Mouse (Mus musculus) liver, embryonic 14.5 days (tissue): Measurements from ENCODE around the gene Kpna6. TPM values are rescaled to one million over a fixed set of nuclear protein-coding genes. Genes with fewer than 3 reads are reported as not detected.

ENCODE experiments used
- ATAC-seq: fragments of 200-750 bp; cut with Nextera tagmentation; 2 replicates; pipeline ENCODE4 v1.8.0; 2017; ENCODE audit warnings: moderate number of reproducible peaks, mild to moderate bottlenecking, moderate library complexity; ENCODE audit not compliant: insufficient read depth
- DNase-seq, 3 experiments: peaks; one replicate each; pipeline ENCODE4 v3.0.0-alpha.2; 2012 to 2013; ENCODE audit warnings: low read depth in 3 of 3, low spot score in 3 of 3
- H3K27ac ChIP-seq: fragments of 300-500 bp; sonication (generic); 2 replicates; pipeline ENCODE4 v1.5.1; 2014; ENCODE audit warnings: moderate library complexity, mild to moderate bottlenecking, control low read depth, inconsistent platforms
- H3K27me3 ChIP-seq: fragments of 300-500 bp; sonication (generic); 2 replicates; pipeline ENCODE4 v1.6.1; 2014; ENCODE audit warnings: mild to moderate bottlenecking, low read length, moderate library complexity; ENCODE audit not compliant: control insufficient read depth, insufficient read depth
- H3K36me3 ChIP-seq: fragments of 300-500 bp; sonication (generic); replicated peaks from 2 replicates; pipeline ENCODE4 v1.6.1; 2014; ENCODE audit warnings: low read depth; ENCODE audit not compliant: control insufficient read depth, insufficient read depth
- H3K4me1 ChIP-seq, 2 experiments: fragments of 200-500 bp in 1 of 2; fragments of 300-500 bp in 1 of 2; sonication (generic) in 1 of 2; replicated peaks; 2 replicates each; pipeline ENCODE4 v1.6.1; 2012 to 2014; ENCODE audit warnings: antibody characterized with exemption in 1 of 2, inconsistent platforms in 1 of 2, low read length in 1 of 2; ENCODE audit not compliant: control insufficient read depth in 2 of 2, insufficient read depth in 2 of 2
- H3K4me2 ChIP-seq: fragments of 300-500 bp; sonication (generic); 2 replicates; pipeline ENCODE4 v1.6.1; 2014; ENCODE audit warnings: low read depth, mild to moderate bottlenecking, control low read depth, moderate library complexity
- H3K4me3 ChIP-seq, 2 experiments: fragments of 200-500 bp in 1 of 2; fragments of 300-500 bp in 1 of 2; sonication (generic) in 1 of 2; 2 replicates each; pipeline ENCODE4 v1.5.1; 2012 to 2014; ENCODE audit warnings: low read depth in 2 of 2, low read length in 2 of 2, mild to moderate bottlenecking in 2 of 2, control low read depth in 1 of 2, inconsistent platforms in 1 of 2, moderate library complexity in 1 of 2; ENCODE audit not compliant: insufficient read depth in 1 of 2
- H3K9ac ChIP-seq: fragments of 300-500 bp; sonication (generic); replicated peaks from 2 replicates; pipeline ENCODE4 v1.6.1; 2014; ENCODE audit warnings: mild to moderate bottlenecking, control low read depth, moderate library complexity
- H3K9me3 ChIP-seq: fragments of 300-500 bp; sonication (generic); 2 replicates; pipeline ENCODE4 v1.6.1; 2016; ENCODE audit warnings: low read length, mixed read lengths; ENCODE audit not compliant: control insufficient read depth
- CTCF ChIP-seq: IDR thresholded peaks from 2 replicates; pipeline ENCODE4 v1.5.1; 2016; ENCODE audit warnings: antibody characterized with exemption, low read depth, control low read depth
- EP300 ChIP-seq: IDR thresholded peaks from 2 replicates; pipeline ENCODE4 v1.6.1; 2016; ENCODE audit warnings: antibody characterized with exemption, low read depth
- WGBS: fragments of 180-500 bp; shearing (Covaris S2); extraction: QIAGEN DNeasy Blood & Tissue Kit; methylation state at CpG from one replicate; pipeline ENCODE4 v1.1.7; 2014; ENCODE audit not compliant: insufficient replicate concordance; 5-methylcytosine and 5-hydroxymethylcytosine counted together
- polyA plus RNA-seq, 2 experiments: library from polyadenylated mRNA; depleted of rRNA in 1 of 2; stranded (reverse) in 1 of 2; unstranded in 1 of 2; fragments of >200 nt; fragmentation: Nextera tagmentation in 1 of 2; extraction: Ambion mirVana in 1 of 2; gene quantifications; 2 replicates each; pipeline versions ENCODE4 v1.2.1 to v1.2.3; 2012 to 2014

Gene Kpna6
- polyA plus RNA-seq (2012; rRNA removed) (8.9 and 10.1 TPM in 2 replicates), polyA plus RNA-seq (2014; fragmentation: Nextera tagmentation; extraction: Ambion mirVana) (5.4 and 7.1 TPM in 2 replicates)

DNA sequence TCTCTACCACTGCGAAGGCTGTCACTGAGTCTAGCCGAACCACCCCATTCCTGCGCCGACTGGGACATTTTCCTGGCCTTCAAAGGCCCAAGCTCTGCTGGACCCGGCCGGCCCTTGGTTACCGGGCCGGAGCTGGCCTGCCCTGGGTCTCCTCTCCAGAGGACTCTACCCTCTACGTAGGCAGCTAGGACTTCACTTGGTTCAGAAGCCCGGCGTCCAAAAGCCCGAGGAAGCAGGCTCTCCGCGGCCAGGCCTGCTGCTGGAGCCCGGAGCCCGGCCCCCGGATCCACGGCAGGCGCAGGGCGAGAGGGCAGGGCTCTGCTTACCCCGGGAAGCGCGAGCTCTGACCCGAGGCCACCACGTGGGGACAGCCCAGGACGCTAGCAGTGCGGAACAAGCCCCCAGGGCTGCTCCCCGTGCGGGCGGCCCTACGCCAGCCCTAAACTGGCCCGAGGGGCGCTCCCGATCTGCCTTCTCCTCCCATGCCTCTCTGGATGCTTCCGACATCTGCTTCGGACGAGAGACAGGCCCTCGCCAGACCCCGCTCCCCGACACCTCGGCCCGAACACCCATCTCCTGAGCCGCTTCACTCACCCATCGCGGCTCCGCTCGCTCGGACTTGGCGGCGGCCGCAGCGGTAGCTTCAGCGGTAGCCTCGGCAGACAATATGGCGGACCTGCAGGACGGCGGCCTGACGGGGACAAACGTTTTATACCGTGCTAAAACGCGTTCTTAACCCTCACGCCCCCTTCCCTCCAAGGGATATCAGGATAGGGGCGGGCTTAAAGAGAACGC lies at the start of gene Kpna6:
Kpna6 (minus strand) TSS at position 685 of the 795 bp plus-strand sequence.
- H3K4me2 ChIP-seq = peak within 1 kb of the TSS; percentile 98
- peak within 1 kb of the TSS; percentile 90 for H3K4me3 ChIP-seq
- peak; percentile 81 for ATAC-seq
- WGBS = under 1% methylated on average over 65 of the region's 65 CpGs
- peak; percentile 70 to 74 (median 73) for DNase-seq
- peak within 1 kb of the TSS; percentile 45 for H3K27ac ChIP-seq
- peak within 1 kb of the TSS; percentile 78 for H3K9ac ChIP-seq
- H3K9me3 ChIP-seq = no peaks in the 10 kb centered on the region
- H3K4me1 ChIP-seq = peaks cover 9 to 13% of the 10 kb centered on the region in 2 experiments
- TF ChIP-seq CTCF (peak; percentile 22; the same call in 1 of the 2 replicates), EP300 (no peak)
- no peaks in the 10 kb centered on the region; the same call in 1 of the 2 replicates for H3K36me3 ChIP-seq
- no peaks in the 10 kb centered on the region for H3K27me3 ChIP-seq

GRCm38 (mm10) chr4:129716310-129716709 lies 43.7 kb upstream of the Kpna6 start:
- H3K4me3 ChIP-seq = no peak overlapping the region
- H3K9me3 ChIP-seq = no peaks in the 10 kb centered on the region
- H3K27ac ChIP-seq = no peak overlapping the region
- 86% methylated on average over 9 of the region's 9 CpGs for WGBS
- TF ChIP-seq EP300 = no peak
- no peak for TF ChIP-seq CTCF
- no peaks in the 10 kb centered on the region for H3K27me3 ChIP-seq
- peaks cover 71% of the 10 kb centered on the region for H3K36me3 ChIP-seq
- H3K4me1 ChIP-seq = no peaks in the 10 kb centered on the region
- ATAC-seq (no peak), DNase-seq (no peak)
- no peak overlapping the region for H3K4me2 ChIP-seq
- no peak overlapping the region for H3K9ac ChIP-seq

DNA sequence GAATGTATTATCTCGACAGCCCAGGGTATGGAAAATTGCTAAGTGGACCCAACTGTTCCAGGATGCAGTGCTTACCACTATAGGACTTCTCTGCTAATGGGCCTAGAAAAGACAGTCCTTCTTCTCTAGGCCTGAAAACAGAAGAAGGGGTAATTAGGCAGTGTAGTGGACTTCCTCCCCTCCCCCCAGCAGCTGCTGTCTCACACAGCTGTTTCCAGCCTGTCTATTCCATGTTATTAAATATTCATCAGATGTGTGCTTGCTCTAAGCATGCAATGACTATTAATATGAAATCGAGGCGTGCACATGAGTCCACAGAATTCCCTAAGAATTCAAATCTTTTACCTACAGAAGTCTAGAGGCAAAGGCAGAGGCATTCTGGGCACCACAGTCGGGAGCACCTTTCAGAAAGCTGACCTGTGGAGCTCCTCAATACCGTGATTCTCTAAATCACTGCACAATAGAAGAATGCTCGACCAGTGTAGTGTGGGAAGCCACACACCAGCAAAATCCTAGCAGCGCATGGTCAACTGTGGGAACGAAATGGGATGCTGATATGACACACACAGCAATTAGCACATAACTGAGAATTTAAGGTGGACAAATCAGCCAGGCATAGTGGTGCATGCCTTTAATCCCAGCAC lies 37.0 kb upstream of the Kpna6 start:
- TF ChIP-seq EP300 = no peak
- no peak for TF ChIP-seq CTCF
- H3K36me3 ChIP-seq = peaks cover 46% of the 10 kb centered on the region
- no peaks in the 10 kb centered on the region for H3K4me1 ChIP-seq
- no peak overlapping the region for H3K4me3 ChIP-seq
- H3K9me3 ChIP-seq = no peaks in the 10 kb centered on the region
- H3K4me2 ChIP-seq = no peak overlapping the region
- WGBS = 80% methylated on average over 8 of the region's 8 CpGs
- H3K27ac ChIP-seq = no peak overlapping the region
- no peaks in the 10 kb centered on the region for H3K27me3 ChIP-seq
- DNase-seq = no peak
- no peak for ATAC-seq
- H3K9ac ChIP-seq = no peak overlapping the region

DNA sequence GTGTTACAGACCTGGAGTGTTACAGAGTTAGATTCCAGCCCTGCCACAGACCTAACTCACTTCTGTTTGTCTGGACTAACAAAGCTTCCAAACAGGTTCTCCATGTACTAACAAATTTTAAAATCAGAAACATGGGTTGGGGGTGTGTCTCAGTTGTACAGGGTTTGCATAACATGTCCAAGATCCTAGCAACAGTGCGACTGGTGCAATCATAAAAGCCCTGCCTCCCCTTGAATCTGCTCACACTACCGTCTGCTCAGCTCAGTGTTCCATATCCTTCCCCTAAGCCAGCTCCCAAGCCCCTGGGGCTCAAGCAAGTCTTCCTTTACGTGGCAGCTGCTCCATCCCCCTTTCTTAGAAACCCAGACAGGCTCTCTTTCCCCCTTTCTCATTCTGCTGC lies 34.2 kb upstream of the Kpna6 start:
- no peak overlapping the region for H3K9ac ChIP-seq
- no peak overlapping the region for H3K4me2 ChIP-seq
- 86% methylated on average over 3 of the region's 3 CpGs for WGBS
- peaks cover 28% of the 10 kb centered on the region for H3K36me3 ChIP-seq
- H3K27ac ChIP-seq = no peak overlapping the region
- no peak for DNase-seq
- ATAC-seq = no peak
- peaks cover 0 to under 1% of the 10 kb centered on the region in 2 experiments; a peak in 1 of 4 replicates for H3K4me1 ChIP-seq
- no peak for TF ChIP-seq CTCF
- H3K9me3 ChIP-seq = no peaks in the 10 kb centered on the region
- no peaks in the 10 kb centered on the region for H3K27me3 ChIP-seq
- no peak overlapping the region for H3K4me3 ChIP-seq

- Histone ChIP-seq H3K27ac (no peak overlapping the region), H3K4me2 (no peak overlapping the region), H3K9me3 (no peaks in the 10 kb centered on the region), H3K36me3 (peaks cover 7% of the 10 kb centered on the region; the same call in 1 of the 2 replicates), H3K9ac (no peak overlapping the region), H3K27me3 (no peaks in the 10 kb centered on the region), H3K4me1 (peaks cover under 1 to 3% of the 10 kb centered on the region in 2 experiments; a peak in 1 of 4 replicates), H3K4me3 (no peak overlapping the region)
- TF ChIP-seq CTCF (no peak), EP300 (no peak)
- ATAC-seq (no peak), DNase-seq (no peak)
- 69% methylated on average over 11 of the region's 11 CpGs for WGBS
These were observed 29.9 kb upstream of the Kpna6 start for GRCm38 (mm10) chr4:129702454-129702853.
